Mouse (Mus musculus) G1E (cell line): ENCODE results near the gene D430041D05Rik.

ENCODE experiments used
- CTCF ChIP-seq: IDR thresholded peaks from 2 replicates; pipeline ENCODE4 v1.5.1; 2012; ENCODE audit warnings: low read depth, low read length, inconsistent platforms, mixed read lengths
- GATA1 ChIP-seq: IDR thresholded peaks from 2 replicates; pipeline ENCODE4 v1.6.1; 2012; ENCODE audit warnings: borderline replicate concordance, low read length, inconsistent platforms, mixed read lengths
- GATA2 ChIP-seq: IDR thresholded peaks from 2 replicates; pipeline ENCODE4 v1.6.1; 2012; ENCODE audit warnings: low read depth, low read length, inconsistent platforms, borderline replicate concordance
- POLR2AphosphoS5 ChIP-seq: IDR thresholded peaks from 2 replicates; pipeline ENCODE4 v1.6.1; 2012; ENCODE audit warnings: low read depth, low read length, inconsistent platforms; ENCODE audit not compliant: insufficient replicate concordance
- TAL1 ChIP-seq: conservative IDR thresholded peaks from 2 replicates; pipeline ENCODE4 v1.6.1; 2012; ENCODE audit warnings: low read depth, low read length, inconsistent platforms, mixed read lengths

GRCm38 (mm10) chr2:104251647-104252046 is 159.2 kb downstream of the D430041D05Rik start:
- TF ChIP-seq CTCF (no peak), POLR2AphosphoS5 (no peak), GATA1 (no peak), TAL1 (no peak), GATA2 (no peak)
